Mouse (Mus musculus) T-cell, adult 66 days (primary cell): ENCODE results near the gene Prl3d2. TPM values are rescaled to one million over a fixed set of nuclear protein-coding genes. Genes with fewer than 3 reads are reported as not detected.

Source experiments
- total RNA-seq, 2 experiments: library from RNA; stranded (reverse); gene quantifications; 3 replicates in 1 of 2; 4 replicates in 1 of 2; pipeline ENCODE4 v1.2.4; 2023

Gene Prl3d2
- total RNA-seq, result not detected

DNA sequence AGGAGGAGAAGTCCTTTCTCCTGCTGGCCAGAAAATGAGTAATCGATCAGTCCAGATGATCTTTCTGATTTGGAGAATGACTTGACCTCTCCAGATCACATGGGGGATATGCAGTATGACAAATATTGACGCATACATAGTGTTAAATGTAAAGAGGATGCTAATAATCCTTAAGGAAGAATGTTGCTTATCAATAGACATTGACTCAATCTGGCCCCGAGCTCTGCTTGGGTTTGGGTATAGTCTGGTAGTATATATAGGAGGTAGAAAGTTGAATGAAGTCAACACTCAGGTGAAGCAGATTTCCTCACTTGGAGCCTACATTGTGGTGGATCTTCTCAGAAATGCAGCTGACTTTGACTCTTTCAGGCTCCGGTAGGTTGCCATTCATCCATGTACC, at the start of gene Prl3d2:
Gene Prl3d2, plus strand, starts transcription at position 301 of the 400 bp plus-strand sequence.

GRCm38 (mm10) chr13:27093890-27094289, 27.6 kb upstream of the Prl3d2 start, which contains the start of gene Prl3d1:
Gene Prl3d1 (plus strand): TSS chr13:27094190.

DNA sequence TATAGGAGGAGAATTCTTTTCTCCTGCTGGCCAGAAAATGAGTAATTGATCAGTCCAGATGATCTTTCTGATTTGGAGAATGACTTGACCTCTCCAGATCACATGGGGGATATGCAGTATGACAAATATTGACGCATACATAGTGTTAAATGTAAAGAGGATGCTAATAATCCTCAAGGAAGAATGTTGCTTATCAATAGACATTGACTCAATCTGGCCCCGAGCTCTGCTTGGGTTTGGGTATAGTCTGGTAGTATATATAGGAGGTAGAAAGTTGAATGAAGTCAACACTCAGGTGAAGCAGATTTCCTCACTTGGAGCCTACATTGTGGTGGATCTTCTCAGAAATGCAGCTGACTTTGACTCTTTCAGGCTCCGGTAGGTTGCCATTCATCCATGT, 35.0 kb downstream of the Prl3d2 start, which contains the start of gene Prl3d3:
Gene Prl3d3, plus strand, starts transcription at position 301 of the 400 bp plus-strand sequence.

Other genes starting within 250 kb of the Prl3d2 start
- gene Prl, start 64.1 kb upstream of the Prl3d2 start, total RNA-seq, result not detected
- not detected for gene Prl3d1, start 27.5 kb upstream of the Prl3d2 start, total RNA-seq
- not detected for gene Prl3d3, start 35.1 kb downstream of the Prl3d2 start, total RNA-seq
- not detected for gene Prl3c1, start 75.0 kb downstream of the Prl3d2 start, total RNA-seq
- gene Prl3b1, start 120.1 kb downstream of the Prl3d2 start, total RNA-seq, result not detected
- gene Prl3a1, start 137.7 kb downstream of the Prl3d2 start, total RNA-seq, result not detected
- gene Prl6a1, start 190.9 kb downstream of the Prl3d2 start, total RNA-seq, result not detected
- not detected for gene Prl8a2, start 224.0 kb downstream of the Prl3d2 start, total RNA-seq